In genomic region chr6:91115863-91116243, GRCm38 (mm10) we compare ENCODE assay signal across 9 mouse cellular contexts. TPM values are rescaled to one million over a fixed set of nuclear protein-coding genes. Genes with fewer than 3 reads are reported as not detected.
DNase-seq lines count a peak whose midpoint lies in the region; ATAC-seq and TF ChIP-seq lines count a peak whose summit lies in the region.
"Had no signal": no experiment of that assay in that cellular context is flagged by ENCODE, and none has a peak within 500 bp of the region (broad histone marks: within the 10 kb centered on the region; RNA-seq: fewer than 3 reads in every experiment).

No protein-coding gene starts in this region.

- H3K27ac ChIP-seq in heart, embryonic 15.5 days, result peak overlapping the region; percentile 54; the same call in 1 of the 2 replicates
- H3K27ac ChIP-seq in embryonic facial prominence, embryonic 11.5 days (replicated peaks; ENCODE audit: low read depth, low read length), result no peak overlapping the region
- no peak overlapping the region for H3K27ac ChIP-seq in intestine, postnatal 0 days (ENCODE audit: low read depth, low read length)
- 0 out of 2 replicates have a peak overlapping the region, but pooled peaks have one; percentile 85 for H3K27ac ChIP-seq in midbrain, embryonic 13.5 days

- no peak for DNase-seq in heart, adult 11 months
- DNase-seq in embryonic facial prominence, embryonic 11.5 days (ENCODE audit: low spot score), result no peak
- no peak for DNase-seq in frontal cortex, postnatal 10 days (ENCODE audit: low spot score in 2 of 2)
- no peak for DNase-seq in adrenal gland, postnatal 36 days
- no peak for DNase-seq in thymus, postnatal 25 days

- peaks cover 16% of the 10 kb centered on the region; the same call in 1 of the 2 replicates for H3K4me1 ChIP-seq in heart, embryonic 15.5 days (replicated peaks)
- no peaks in the 10 kb centered on the region; the same call in 1 of the 2 replicates for H3K4me1 ChIP-seq in embryonic facial prominence, embryonic 11.5 days (ENCODE audit: control insufficient read depth, insufficient read depth, low read length)
- 0 out of 2 replicates have a peak, but pooled peaks cover 3% of the 10 kb centered on the region for H3K4me1 ChIP-seq in intestine, postnatal 0 days (replicated peaks; ENCODE audit: control insufficient read depth, insufficient read depth, low read length)
- peaks cover 32% of the 10 kb centered on the region for H3K4me1 ChIP-seq in midbrain, embryonic 13.5 days (replicated peaks)

- H3K36me3 ChIP-seq in heart, embryonic 15.5 days, result no peaks in the 10 kb centered on the region
- no peaks in the 10 kb centered on the region for H3K36me3 ChIP-seq in embryonic facial prominence, embryonic 11.5 days (replicated peaks; ENCODE audit: control insufficient read depth, insufficient read depth, low read depth, low read length)
- H3K36me3 ChIP-seq in intestine, postnatal 0 days (ENCODE audit: control insufficient read depth, insufficient read depth), result no peaks in the 10 kb centered on the region
- no peaks in the 10 kb centered on the region for H3K36me3 ChIP-seq in midbrain, embryonic 13.5 days

- H3K9ac ChIP-seq in heart, embryonic 15.5 days, result peak overlapping the region; percentile 66
- H3K9ac ChIP-seq in embryonic facial prominence, embryonic 11.5 days (replicated peaks; ENCODE audit: low read length), result peak overlapping the region; percentile 64; the same call in 1 of the 2 replicates
- no peak overlapping the region for H3K9ac ChIP-seq in intestine, postnatal 0 days (ENCODE audit: low read depth, low read length)
- peak overlapping the region; percentile 84 for H3K9ac ChIP-seq in midbrain, embryonic 13.5 days (replicated peaks)

- H3K27me3 ChIP-seq in heart, embryonic 15.5 days, result no peaks in the 10 kb centered on the region
- peaks cover 3% of the 10 kb centered on the region for H3K27me3 ChIP-seq in embryonic facial prominence, embryonic 11.5 days (ENCODE audit: control insufficient read depth, insufficient read depth, low read length)
- H3K27me3 ChIP-seq in intestine, postnatal 0 days (replicated peaks; ENCODE audit: control insufficient read depth, insufficient read depth, low read length), result no peaks in the 10 kb centered on the region
- no peaks in the 10 kb centered on the region for H3K27me3 ChIP-seq in midbrain, embryonic 13.5 days
- H3K27me3 ChIP-seq: Patski had no signal

- H3K4me2 ChIP-seq in heart, embryonic 15.5 days, result peak overlapping the region; percentile 94
- peak overlapping the region; percentile 97 for H3K4me2 ChIP-seq in embryonic facial prominence, embryonic 11.5 days (ENCODE audit: low read depth, low read length)
- H3K4me2 ChIP-seq in intestine, postnatal 0 days (replicated peaks; ENCODE audit: low read depth), result peak overlapping the region; percentile 99
- H3K4me2 ChIP-seq in midbrain, embryonic 13.5 days (replicated peaks), result peak overlapping the region; percentile 86

- ATAC-seq in heart, embryonic 15.5 days (replicated peaks; ENCODE audit: insufficient number of reproducible peaks, insufficient read depth, low FRiP score, low read depth), result no peak
- no peak for ATAC-seq in embryonic facial prominence, embryonic 11.5 days (replicated peaks; ENCODE audit: insufficient number of reproducible peaks, low FRiP score, low TSS enrichment, low read depth)
- no peak for ATAC-seq in intestine, postnatal 0 days
- ATAC-seq in midbrain, embryonic 13.5 days, result no peak

- WGBS in heart, embryonic 15.5 days, result 37% methylated on average over 4 of the region's 4 CpGs
- 23% methylated on average over 4 of the region's 4 CpGs for WGBS in embryonic facial prominence, embryonic 11.5 days
- WGBS in intestine, postnatal 0 days, result 28% methylated on average over 4 of the region's 4 CpGs
- WGBS in midbrain, embryonic 13.5 days, result 11% methylated on average over 4 of the region's 4 CpGs

- peak overlapping the region; percentile 70 for H3K4me3 ChIP-seq in heart, embryonic 15.5 days
- peak overlapping the region; percentile 65 for H3K4me3 ChIP-seq in embryonic facial prominence, embryonic 11.5 days (ENCODE audit: low read depth, low read length)
- H3K4me3 ChIP-seq in intestine, postnatal 0 days (ENCODE audit: low read depth, low read length), result peak overlapping the region; percentile 59
- H3K4me3 ChIP-seq in midbrain, embryonic 13.5 days (replicated peaks), result peak overlapping the region; percentile 65

- TF ChIP-seq CTCF in intestine, postnatal 0 days (IDR thresholded peaks at IDR 0.05; ENCODE audit: low read depth), result no peak

- no peaks in the 10 kb centered on the region for H3K9me3 ChIP-seq in heart, embryonic 15.5 days (replicated peaks)
- H3K9me3 ChIP-seq in embryonic facial prominence, embryonic 11.5 days (replicated peaks; ENCODE audit: control insufficient read depth, low read length), result no peaks in the 10 kb centered on the region
- no peaks in the 10 kb centered on the region for H3K9me3 ChIP-seq in intestine, postnatal 0 days (ENCODE audit: control insufficient read depth)
- H3K9me3 ChIP-seq in midbrain, embryonic 13.5 days, result no peaks in the 10 kb centered on the region

RNA-seq across cellular contexts. Expression of gene Nup210, which starts 0.8 kb away (rescaled TPM):
- 6.2 and 12.0 TPM in 2 replicates for polyA plus RNA-seq in heart, embryonic 15.5 days (2015; fragmentation: Nextera tagmentation; extraction: Ambion mirVana)
- 6.7 and 8.9 TPM in 2 replicates for polyA plus RNA-seq in embryonic facial prominence, embryonic 11.5 days (2014; fragmentation: Nextera tagmentation; extraction: Ambion mirVana)
- polyA plus RNA-seq in intestine, postnatal 0 days (2015; fragmentation: Nextera tagmentation; extraction: Ambion mirVana), result 2.8 TPM in 2 replicates
- 17.3 and 18.8 TPM in 2 replicates for polyA plus RNA-seq in midbrain, embryonic 13.5 days (2015; fragmentation: Nextera tagmentation; extraction: Ambion mirVana)
- total RNA-seq in adrenal gland, postnatal 36 days (2021), result 1 to 10 TPM; 3.6 to 6.2 TPM

RNA-seq across cellular contexts. Expression of gene Hdac11, which starts 40.6 kb away (rescaled TPM):
- 8.7 and 10.4 TPM in 2 replicates for polyA plus RNA-seq in heart, embryonic 15.5 days (2015; fragmentation: Nextera tagmentation; extraction: Ambion mirVana)
- polyA plus RNA-seq in embryonic facial prominence, embryonic 11.5 days (2014; fragmentation: Nextera tagmentation; extraction: Ambion mirVana), result 11.0 TPM in 2 replicates
- polyA plus RNA-seq in intestine, postnatal 0 days (2015; fragmentation: Nextera tagmentation; extraction: Ambion mirVana), result 4.2 and 4.8 TPM in 2 replicates
- polyA plus RNA-seq in midbrain, embryonic 13.5 days (2015; fragmentation: Nextera tagmentation; extraction: Ambion mirVana), result 28.8 and 32.1 TPM in 2 replicates
- 1 to 10 TPM; 5.8 to 6.2 TPM for total RNA-seq in adrenal gland, postnatal 36 days (2021)

Comparison
In these comparisons a context has a peak if more than half of its experiments do, and no peak if none do; other contexts are left out.
1. H3K27ac ChIP-seq: peak in heart, embryonic 15.5 days (single experiment) and midbrain, embryonic 13.5 days (single experiment); none in embryonic facial prominence, embryonic 11.5 days (single experiment) and intestine, postnatal 0 days (single experiment).
2. Peak in every context shown above with its lines, with median percentiles within 50 percentile points of each other: H3K4me2 ChIP-seq and H3K4me3 ChIP-seq.